Mouse (Mus musculus): Measurements from ENCODE around the gene Adamts17. TPM values are rescaled to one million over a fixed set of nuclear protein-coding genes. Genes with fewer than 3 reads are reported as not detected.

The Adamts17 gene
- total and polyA plus RNA-seq, 3 experiments: under 0.01 TPM; not detected in 2

DNA sequence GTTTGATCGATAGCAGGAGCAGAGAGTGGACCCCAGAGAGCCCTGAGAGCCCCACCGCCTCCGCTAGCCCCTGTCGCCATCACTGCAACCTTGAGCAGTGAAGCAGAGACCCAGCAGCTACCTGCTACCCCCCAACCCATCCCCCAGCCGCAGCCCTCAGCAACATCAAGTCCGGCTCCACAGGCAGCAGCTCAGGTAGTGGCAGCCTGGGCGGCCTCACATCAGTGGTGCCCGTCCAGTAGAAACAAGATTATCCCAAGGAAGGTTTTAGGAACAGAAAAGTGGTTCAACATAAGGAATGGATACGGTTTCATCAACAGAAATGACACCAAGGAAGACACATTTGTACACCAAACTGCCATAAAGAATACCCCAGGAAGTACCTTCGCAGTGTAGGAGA lies 243.2 kb downstream of the Adamts17 start:
- DNase-seq (ENCODE audit: low spot score): no peak
- no peaks in the 10 kb centered on the region for H3K4me1 ChIP-seq (ENCODE audit: insufficient read depth, low read depth, low read length)
- H3K36me3 ChIP-seq (replicated peaks): no peaks in the 10 kb centered on the region
- no peaks in the 10 kb centered on the region for H3K27me3 ChIP-seq (ENCODE audit: insufficient read depth, low read length)
- no peak overlapping the region for H3K4me3 ChIP-seq (ENCODE audit: low read depth, low read length)
- ATAC-seq (ENCODE audit: extremely low read depth, insufficient number of reproducible peaks, low FRiP score, poor library complexity, severe bottlenecking): no peak
- H3K9me3 ChIP-seq (replicated peaks): peaks cover 10% of the 10 kb centered on the region
- TF ChIP-seq GATA1 (IDR thresholded peaks at IDR 0.05; ENCODE audit: borderline replicate concordance, low read length) (no peak), CTCF (IDR thresholded peaks at IDR 0.05; ENCODE audit: low read depth, low read length) (no peak), POLR2AphosphoS5 (IDR thresholded peaks at IDR 0.05; ENCODE audit: insufficient replicate concordance, low read depth, low read length) (no peak), TAL1 (conservative IDR thresholded peaks at IDR 0.05; ENCODE audit: low read depth, low read length) (no peak), GATA2 (IDR thresholded peaks at IDR 0.05; ENCODE audit: borderline replicate concordance, low read depth, low read length) (no peak)

GRCm38 (mm10) chr7:67087759-67088158 lies 248.2 kb downstream of the Adamts17 start:
- no peaks in the 10 kb centered on the region for H3K4me1 ChIP-seq (ENCODE audit: insufficient read depth, low read depth, low read length)
- H3K9me3 ChIP-seq (replicated peaks): peaks cover under 1% of the 10 kb centered on the region; the same call in 1 of the 2 replicates
- no peaks in the 10 kb centered on the region for H3K36me3 ChIP-seq (replicated peaks)
- DNase-seq (ENCODE audit: low spot score): no peak
- no peaks in the 10 kb centered on the region for H3K27me3 ChIP-seq (ENCODE audit: insufficient read depth, low read length)
- no peak for TF ChIP-seq GATA2 (IDR thresholded peaks at IDR 0.05; ENCODE audit: borderline replicate concordance, low read depth, low read length)
- no peak for TF ChIP-seq CTCF (IDR thresholded peaks at IDR 0.05; ENCODE audit: low read depth, low read length)
- no peak for TF ChIP-seq GATA1 (IDR thresholded peaks at IDR 0.05; ENCODE audit: borderline replicate concordance, low read length)
- no peak for TF ChIP-seq TAL1 (conservative IDR thresholded peaks at IDR 0.05; ENCODE audit: low read depth, low read length)
- TF ChIP-seq POLR2AphosphoS5 (IDR thresholded peaks at IDR 0.05; ENCODE audit: insufficient replicate concordance, low read depth, low read length): no peak
- no peak overlapping the region for H3K4me3 ChIP-seq (ENCODE audit: low read depth, low read length)
- no peak for ATAC-seq (ENCODE audit: extremely low read depth, insufficient number of reproducible peaks, low FRiP score, poor library complexity, severe bottlenecking)

DNA sequence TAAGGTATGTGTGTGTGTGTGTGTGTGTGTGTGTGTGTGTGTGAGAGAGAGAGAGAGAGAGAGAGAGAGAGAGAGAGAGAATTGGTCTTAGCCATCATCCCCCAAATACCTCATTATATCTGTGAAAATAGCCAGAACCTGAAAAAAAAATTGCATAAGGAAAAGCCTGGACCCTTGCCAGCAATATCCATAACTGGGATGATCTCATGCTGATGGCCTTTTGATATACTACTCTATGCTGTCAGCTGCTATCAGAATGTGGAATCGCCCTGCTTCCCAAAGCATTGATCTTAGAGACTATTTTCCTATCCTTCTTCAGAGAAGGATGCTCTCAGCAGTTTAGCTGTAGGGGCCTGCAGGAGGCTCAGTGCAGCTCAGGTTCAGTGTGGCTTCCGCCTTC lies 257.6 kb downstream of the Adamts17 start:
- no peak overlapping the region for H3K4me3 ChIP-seq (ENCODE audit: low read depth, low read length)
- H3K27me3 ChIP-seq (ENCODE audit: insufficient read depth, low read length): no peaks in the 10 kb centered on the region
- H3K4me1 ChIP-seq (ENCODE audit: insufficient read depth, low read depth, low read length): no peaks in the 10 kb centered on the region
- ATAC-seq (ENCODE audit: extremely low read depth, insufficient number of reproducible peaks, low FRiP score, poor library complexity, severe bottlenecking) (no peak), DNase-seq (ENCODE audit: low spot score) (no peak)
- TF ChIP-seq GATA2 (IDR thresholded peaks at IDR 0.05; ENCODE audit: borderline replicate concordance, low read depth, low read length) (no peak), POLR2AphosphoS5 (IDR thresholded peaks at IDR 0.05; ENCODE audit: insufficient replicate concordance, low read depth, low read length) (no peak), TAL1 (conservative IDR thresholded peaks at IDR 0.05; ENCODE audit: low read depth, low read length) (no peak), CTCF (IDR thresholded peaks at IDR 0.05; ENCODE audit: low read depth, low read length) (no peak), GATA1 (IDR thresholded peaks at IDR 0.05; ENCODE audit: borderline replicate concordance, low read length) (no peak)
- no peaks in the 10 kb centered on the region for H3K36me3 ChIP-seq (replicated peaks)
- no peaks in the 10 kb centered on the region for H3K9me3 ChIP-seq (replicated peaks)

DNA sequence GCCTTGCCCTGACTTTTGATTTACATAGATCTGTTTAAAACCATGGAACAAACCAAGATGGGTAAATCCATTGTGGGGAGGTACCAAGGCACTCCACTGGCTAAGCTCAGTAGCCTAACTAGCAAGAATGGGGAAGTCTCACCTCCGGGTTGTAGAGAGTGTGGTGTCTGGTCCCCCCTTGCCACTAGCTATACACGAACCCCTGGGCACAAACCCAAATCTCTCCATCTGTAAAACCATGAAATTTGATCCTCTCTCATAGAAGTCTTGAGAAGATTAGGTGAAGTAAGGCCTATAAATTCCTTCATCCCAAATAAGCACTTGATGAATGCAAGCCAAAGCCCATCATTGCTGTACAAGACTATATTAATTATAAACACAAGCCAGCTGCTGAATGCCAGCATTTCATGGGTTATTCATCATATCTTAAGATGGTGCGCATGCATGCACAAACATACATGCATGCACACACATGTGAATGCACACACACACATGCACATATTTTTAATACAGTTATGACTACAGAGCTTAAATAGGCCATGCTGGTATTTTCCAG lies 262.0 kb downstream of the Adamts17 start:
- DNase-seq (ENCODE audit: low spot score) (no peak), ATAC-seq (ENCODE audit: extremely low read depth, insufficient number of reproducible peaks, low FRiP score, poor library complexity, severe bottlenecking) (no peak)
- Histone ChIP-seq H3K4me3 (ENCODE audit: low read depth, low read length) (no peak overlapping the region), H3K4me1 (ENCODE audit: insufficient read depth, low read depth, low read length) (no peaks in the 10 kb centered on the region), H3K27me3 (ENCODE audit: insufficient read depth, low read length) (no peaks in the 10 kb centered on the region), H3K9me3 (replicated peaks) (no peaks in the 10 kb centered on the region), H3K36me3 (replicated peaks) (no peaks in the 10 kb centered on the region)
- TF ChIP-seq GATA2 (IDR thresholded peaks at IDR 0.05; ENCODE audit: borderline replicate concordance, low read depth, low read length) (no peak), TAL1 (conservative IDR thresholded peaks at IDR 0.05; ENCODE audit: low read depth, low read length) (no peak), GATA1 (IDR thresholded peaks at IDR 0.05; ENCODE audit: borderline replicate concordance, low read length) (no peak)

GRCm38 (mm10) chr7:67110551-67111159 lies 271.1 kb downstream of the Adamts17 start:
- Histone ChIP-seq H3K4me3 (ENCODE audit: low read depth, low read length) (no peak overlapping the region), H3K36me3 (replicated peaks) (no peaks in the 10 kb centered on the region), H3K27me3 (ENCODE audit: insufficient read depth, low read length) (no peaks in the 10 kb centered on the region), H3K4me1 (ENCODE audit: insufficient read depth, low read depth, low read length) (no peaks in the 10 kb centered on the region), H3K9me3 (replicated peaks) (peaks cover 20% of the 10 kb centered on the region)
- no peak for ATAC-seq (ENCODE audit: extremely low read depth, insufficient number of reproducible peaks, low FRiP score, poor library complexity, severe bottlenecking)
- TF ChIP-seq GATA2 (IDR thresholded peaks at IDR 0.05; ENCODE audit: borderline replicate concordance, low read depth, low read length) (no peak), TAL1 (conservative IDR thresholded peaks at IDR 0.05; ENCODE audit: low read depth, low read length) (no peak), CTCF (IDR thresholded peaks at IDR 0.05; ENCODE audit: low read depth, low read length) (no peak), POLR2AphosphoS5 (IDR thresholded peaks at IDR 0.05; ENCODE audit: insufficient replicate concordance, low read depth, low read length) (no peak), GATA1 (IDR thresholded peaks at IDR 0.05; ENCODE audit: borderline replicate concordance, low read length) (no peak)
- DNase-seq (ENCODE audit: low spot score): no peak

GRCm38 (mm10) chr7:67112495-67113216 lies 273.1 kb downstream of the Adamts17 start:
- H3K4me3 ChIP-seq (ENCODE audit: low read depth, low read length): no peak overlapping the region
- H3K36me3 ChIP-seq (replicated peaks): no peaks in the 10 kb centered on the region
- ATAC-seq (ENCODE audit: extremely low read depth, insufficient number of reproducible peaks, low FRiP score, poor library complexity, severe bottlenecking) (no peak), DNase-seq (ENCODE audit: low spot score) (no peak)
- H3K27me3 ChIP-seq (ENCODE audit: insufficient read depth, low read length): no peaks in the 10 kb centered on the region
- TF ChIP-seq POLR2AphosphoS5 (IDR thresholded peaks at IDR 0.05; ENCODE audit: insufficient replicate concordance, low read depth, low read length) (no peak), CTCF (IDR thresholded peaks at IDR 0.05; ENCODE audit: low read depth, low read length) (no peak), TAL1 (conservative IDR thresholded peaks at IDR 0.05; ENCODE audit: low read depth, low read length) (no peak), GATA2 (IDR thresholded peaks at IDR 0.05; ENCODE audit: borderline replicate concordance, low read depth, low read length) (no peak), GATA1 (IDR thresholded peaks at IDR 0.05; ENCODE audit: borderline replicate concordance, low read length) (no peak)
- peaks cover 22% of the 10 kb centered on the region for H3K9me3 ChIP-seq (replicated peaks)
- no peaks in the 10 kb centered on the region for H3K4me1 ChIP-seq (ENCODE audit: insufficient read depth, low read depth, low read length)
